Comparison of ENCODE assay signal across 9 mouse cellular contexts in genomic region chr4:123254617-123255016, GRCm38 (mm10). TPM values are rescaled to one million over a fixed set of nuclear protein-coding genes. Genes with fewer than 3 reads are reported as not detected.
DNase-seq lines count a peak whose midpoint lies in the region; ATAC-seq and TF ChIP-seq lines count a peak whose summit lies in the region.
"Had no signal": no experiment of that assay in that cellular context is flagged by ENCODE, and none has a peak within 500 bp of the region (broad histone marks: within the 10 kb centered on the region; RNA-seq: fewer than 3 reads in every experiment).

No protein-coding gene starts in this region.

- peak; percentile 93 for TF ChIP-seq CTCF in kidney, postnatal 0 days (IDR thresholded peaks at IDR 0.05; ENCODE audit: low read depth)

- H3K27me3 ChIP-seq in kidney, postnatal 0 days (ENCODE audit: insufficient read depth, low read length), result no peaks in the 10 kb centered on the region
- H3K27me3 ChIP-seq: heart, embryonic 13.5 days had no signal

- no peak overlapping the region for H3K9ac ChIP-seq in kidney, postnatal 0 days (ENCODE audit: low read depth, low read length)
- H3K9ac ChIP-seq in ES-E14 (ENCODE audit: insufficient read depth, low read depth, low read length, poor library complexity, severe bottlenecking), result no peak overlapping the region
- H3K9ac ChIP-seq: heart, embryonic 13.5 days had no signal

- no peaks in the 10 kb centered on the region for H3K9me3 ChIP-seq in kidney, postnatal 0 days (replicated peaks; ENCODE audit: low read length)
- no peaks in the 10 kb centered on the region for H3K9me3 ChIP-seq in ES-E14 (ENCODE audit: control insufficient read depth, insufficient read depth, low read depth, low read length)
- H3K9me3 ChIP-seq: heart, embryonic 13.5 days had no signal

- H3K27ac ChIP-seq in kidney, postnatal 0 days, result no peak overlapping the region
- no peak overlapping the region for H3K27ac ChIP-seq in ES-E14 (ENCODE audit: insufficient read depth, low read depth, low read length, poor library complexity, severe bottlenecking)
- H3K27ac ChIP-seq: heart, embryonic 13.5 days had no signal

- no peak overlapping the region for H3K4me2 ChIP-seq in kidney, postnatal 0 days (ENCODE audit: low read length)
- H3K4me2 ChIP-seq: heart, embryonic 13.5 days had no signal

- peak; percentile 71 for ATAC-seq in kidney, postnatal 0 days (replicated peaks; ENCODE audit: low FRiP score, low read depth)

- in situ Hi-C loops in ES-E14 (cut with MboI; ENCODE audit: low sequenced_read_pairs in 2 of 2, unreplicated experiment in 2 of 2), result loop anchor here in 1 of 2 experiments (10.0 kb wide), 1 partner anchor 100 kb away; no protein-coding TSS in a partner anchor

- peak; percentile 93 for DNase-seq in kidney, postnatal 0 days (ENCODE audit: low spot score)
- no peak for DNase-seq in kidney, postnatal 4 days
- peak; percentile 33 for DNase-seq in ES-E14 (ENCODE audit: low read depth, low spot score)
- peak; percentile 39 for DNase-seq in c-Kit-negative CD71-positive TER-119-positive erythroid progenitor cells, embryonic 14.5 days (ENCODE audit: low read depth, low spot score)
- DNase-seq in induced T-regulatory cell, adult 2 months (ENCODE audit: low read depth), result peak; percentile 74
- peak; percentile 91 for DNase-seq in retina, embryonic 14.5 days (ENCODE audit: low spot score)
- no peak for DNase-seq in spleen, adult 18-20 months

- no peaks in the 10 kb centered on the region; the same call in 1 of the 2 replicates for H3K4me1 ChIP-seq in kidney, postnatal 0 days (replicated peaks; ENCODE audit: insufficient read depth, low read length)
- no peaks in the 10 kb centered on the region for H3K4me1 ChIP-seq in ES-E14 (ENCODE audit: control insufficient read depth in 2 of 2, insufficient read depth in 2 of 2, low read length in 2 of 2, poor library complexity in 1 of 2)

- H3K36me3 ChIP-seq in kidney, postnatal 0 days (ENCODE audit: insufficient read depth, low read length), result no peaks in the 10 kb centered on the region
- H3K36me3 ChIP-seq in ES-E14 (ENCODE audit: control insufficient read depth, insufficient read depth, low read length, poor library complexity, severe bottlenecking), result no peaks in the 10 kb centered on the region
- H3K36me3 ChIP-seq: heart, embryonic 13.5 days had no signal

- WGBS in kidney, postnatal 0 days, result 18% methylated on average over 5 of the region's 5 CpGs

- no peak overlapping the region for H3K4me3 ChIP-seq in kidney, postnatal 0 days (replicated peaks; ENCODE audit: low read depth, low read length)
- no peak overlapping the region for H3K4me3 ChIP-seq in ES-E14 (ENCODE audit: insufficient read depth in 1 of 2, low read depth in 1 of 2, low read length in 2 of 2, poor library complexity in 1 of 2, severe bottlenecking in 1 of 2)
- H3K4me3 ChIP-seq: heart, embryonic 13.5 days had no signal

TF ChIP-seq in ES-E14, 5 proteins besides CTCF, POLR2A, EP300 and RAD21:
- TF ChIP-seq MAFK (IDR thresholded peaks at IDR 0.05; ENCODE audit: insufficient read depth, low read depth, low read length) (no peak), ZC3H11A (IDR thresholded peaks at IDR 0.05; ENCODE audit: borderline replicate concordance, low read depth, low read length) (peak; percentile 47; the same call in 1 of the 2 replicates)
TF ChIP-seq in ES-E14: peak in this region for 1.

RNA-seq across cellular contexts. Expression of gene Pabpc4, which starts 7.5 kb away (rescaled TPM):
- 28.2 and 29.7 TPM in 2 replicates for polyA plus RNA-seq in kidney, postnatal 0 days (2015; fragmentation: Nextera tagmentation; extraction: Ambion mirVana)
- total RNA-seq in ES-E14 (2012; rRNA removed), result 197 and 246 TPM in 2 replicates

RNA-seq across cellular contexts. Expression of gene Heyl, which starts 21.3 kb away (rescaled TPM):
- polyA plus RNA-seq in kidney, postnatal 0 days (2015; fragmentation: Nextera tagmentation; extraction: Ambion mirVana), result 28.7 and 31.6 TPM in 2 replicates
- total RNA-seq in ES-E14 (2012; rRNA removed), result not detected in 2 replicates

RNA-seq across cellular contexts. Expression of gene Nt5c1a, which starts 53.3 kb away (rescaled TPM):
- 0.47 and 0.71 TPM in 2 replicates for polyA plus RNA-seq in kidney, postnatal 0 days (2015; fragmentation: Nextera tagmentation; extraction: Ambion mirVana)
- not detected in 2 replicates for total RNA-seq in ES-E14 (2012; rRNA removed)
- polyA plus RNA-seq: stomach, embryonic 14.5 days had no signal

Comparison
In these comparisons a context has a peak if more than half of its experiments do, and no peak if none do; other contexts are left out.
1. DNase-seq: peak in kidney, postnatal 0 days (single experiment), ES-E14 (single experiment), c-Kit-negative CD71-positive TER-119-positive erythroid progenitor cells, embryonic 14.5 days (single experiment), induced T-regulatory cell, adult 2 months (single experiment) and retina, embryonic 14.5 days (single experiment); none in kidney, postnatal 4 days (0 of 2) and spleen, adult 18-20 months (0 of 2).